Mouse (Mus musculus): ENCODE data around the gene Emd. TPM values are rescaled to one million over a fixed set of nuclear protein-coding genes. Genes with fewer than 3 reads are reported as not detected.
A peak's percentile ranks its signal among the peaks of the same experiment; 100 is the strongest.

Emd gene
- polyA plus RNA-seq, 1 experiment from 2014 or later: 29.3 TPM

DNA sequence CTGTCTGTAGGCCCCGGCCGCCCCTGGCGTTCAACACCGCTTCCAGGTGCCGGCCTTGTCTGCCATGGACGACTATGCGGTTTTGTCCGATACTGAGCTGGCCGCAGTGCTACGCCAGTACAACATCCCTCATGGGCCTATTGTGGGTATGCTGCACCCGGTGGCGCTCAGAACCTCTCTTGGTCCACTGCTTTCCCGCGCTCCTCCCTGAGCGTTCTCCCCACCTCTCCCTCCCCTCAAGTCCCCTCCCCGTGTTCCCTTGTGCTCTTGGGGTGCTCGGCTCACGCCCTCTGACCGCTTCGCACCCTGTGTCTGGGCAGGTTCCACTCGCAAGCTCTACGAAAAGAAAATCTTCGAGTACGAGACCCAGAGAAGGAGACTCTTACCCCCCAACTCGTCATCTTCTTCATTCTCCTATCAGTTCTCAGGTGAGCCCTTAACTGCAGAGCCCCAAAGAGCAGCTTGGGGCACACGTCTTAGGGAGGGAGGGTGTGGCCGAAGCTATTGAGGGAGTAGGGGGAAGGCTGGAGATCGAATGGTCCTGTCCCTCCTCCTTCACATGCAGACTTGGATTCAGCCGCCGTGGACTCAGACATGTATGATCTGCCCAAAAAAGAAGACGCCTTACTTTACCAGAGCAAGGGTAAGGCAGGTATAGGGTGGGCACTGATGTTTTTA, 540 bp downstream of the Emd start:
- ATAC-seq (replicated peaks; ENCODE audit: insufficient number of reproducible peaks, low FRiP score, low TSS enrichment, low read depth) (peak; percentile 66; the same call in 1 of the 2 replicates), DNase-seq (ENCODE audit: low spot score) (no peak)
- Histone ChIP-seq H3K36me3 (replicated peaks; ENCODE audit: control insufficient read depth, insufficient read depth, low read depth, low read length) (no peaks in the 10 kb centered on the region), H3K4me1 (ENCODE audit: control insufficient read depth, insufficient read depth, low read length) (no peaks in the 10 kb centered on the region), H3K27me3 (ENCODE audit: control insufficient read depth, insufficient read depth, low read length) (no peaks in the 10 kb centered on the region), H3K4me2 (ENCODE audit: low read depth, low read length) (peak overlapping the region; percentile 55), H3K9ac (replicated peaks; ENCODE audit: low read length) (peak overlapping the region; percentile 68), H3K4me3 (ENCODE audit: low read depth, low read length) (peak overlapping the region; percentile 60), H3K27ac (replicated peaks; ENCODE audit: low read depth, low read length) (peak overlapping the region; percentile 38; the same call in 1 of the 2 replicates), H3K9me3 (replicated peaks; ENCODE audit: control insufficient read depth, low read length) (no peaks in the 10 kb centered on the region)
- 20% methylated on average over 28 of the region's 31 CpGs for WGBS

DNA sequence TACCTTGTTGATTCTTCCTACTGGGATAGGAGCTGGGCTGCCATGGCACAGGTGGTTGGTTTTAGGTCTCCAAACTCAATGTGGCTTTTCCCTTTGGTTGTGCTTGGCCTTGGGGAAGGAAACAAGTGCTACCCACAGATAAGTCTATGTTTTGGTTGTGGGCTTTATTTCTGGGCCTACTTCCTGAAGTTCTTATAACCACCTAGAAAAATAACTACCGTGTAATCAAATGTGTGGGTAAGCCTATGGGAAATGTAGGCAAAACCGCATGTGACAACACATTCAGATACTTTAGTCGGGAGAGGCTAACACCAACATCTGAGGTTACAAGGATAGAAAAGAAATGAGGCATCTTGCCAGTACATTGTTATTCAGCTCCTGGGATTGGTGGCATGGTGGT, 3.3 kb downstream of the Emd start:
- Histone ChIP-seq H3K9ac (replicated peaks; ENCODE audit: low read length) (no peak overlapping the region), H3K4me2 (ENCODE audit: low read depth, low read length) (no peak overlapping the region), H3K4me3 (ENCODE audit: low read depth, low read length) (no peak overlapping the region), H3K4me1 (ENCODE audit: control insufficient read depth, insufficient read depth, low read length) (no peaks in the 10 kb centered on the region), H3K36me3 (replicated peaks; ENCODE audit: control insufficient read depth, insufficient read depth, low read depth, low read length) (no peaks in the 10 kb centered on the region), H3K9me3 (replicated peaks; ENCODE audit: control insufficient read depth, low read length) (no peaks in the 10 kb centered on the region), H3K27ac (replicated peaks; ENCODE audit: low read depth, low read length) (no peak overlapping the region), H3K27me3 (ENCODE audit: control insufficient read depth, insufficient read depth, low read length) (no peaks in the 10 kb centered on the region)
- no peak for DNase-seq (ENCODE audit: low spot score)
- 88% methylated on average over 3 of the region's 3 CpGs for WGBS
- ATAC-seq (replicated peaks; ENCODE audit: insufficient number of reproducible peaks, low FRiP score, low TSS enrichment, low read depth): no peak

DNA sequence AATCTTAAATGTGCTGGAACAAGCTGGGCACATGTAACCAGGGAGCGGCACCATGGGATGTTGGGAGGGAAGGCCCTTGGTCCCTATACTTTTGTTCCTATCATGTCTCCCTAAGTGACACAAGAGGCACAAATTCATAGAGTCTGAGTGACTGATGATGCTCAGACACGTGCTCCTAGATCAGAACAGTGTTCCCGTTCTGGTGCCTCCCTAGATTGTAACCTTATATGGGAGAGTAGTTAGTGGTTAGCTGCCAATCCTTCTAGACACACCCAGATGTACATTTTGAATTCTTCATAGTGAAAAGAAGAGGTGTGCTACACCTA, 15.2 kb downstream of the Emd start:
- H3K4me1 ChIP-seq (ENCODE audit: control insufficient read depth, insufficient read depth, low read length): no peaks in the 10 kb centered on the region
- no peak for DNase-seq (ENCODE audit: low spot score)
- H3K27me3 ChIP-seq (ENCODE audit: control insufficient read depth, insufficient read depth, low read length): no peaks in the 10 kb centered on the region

DNA sequence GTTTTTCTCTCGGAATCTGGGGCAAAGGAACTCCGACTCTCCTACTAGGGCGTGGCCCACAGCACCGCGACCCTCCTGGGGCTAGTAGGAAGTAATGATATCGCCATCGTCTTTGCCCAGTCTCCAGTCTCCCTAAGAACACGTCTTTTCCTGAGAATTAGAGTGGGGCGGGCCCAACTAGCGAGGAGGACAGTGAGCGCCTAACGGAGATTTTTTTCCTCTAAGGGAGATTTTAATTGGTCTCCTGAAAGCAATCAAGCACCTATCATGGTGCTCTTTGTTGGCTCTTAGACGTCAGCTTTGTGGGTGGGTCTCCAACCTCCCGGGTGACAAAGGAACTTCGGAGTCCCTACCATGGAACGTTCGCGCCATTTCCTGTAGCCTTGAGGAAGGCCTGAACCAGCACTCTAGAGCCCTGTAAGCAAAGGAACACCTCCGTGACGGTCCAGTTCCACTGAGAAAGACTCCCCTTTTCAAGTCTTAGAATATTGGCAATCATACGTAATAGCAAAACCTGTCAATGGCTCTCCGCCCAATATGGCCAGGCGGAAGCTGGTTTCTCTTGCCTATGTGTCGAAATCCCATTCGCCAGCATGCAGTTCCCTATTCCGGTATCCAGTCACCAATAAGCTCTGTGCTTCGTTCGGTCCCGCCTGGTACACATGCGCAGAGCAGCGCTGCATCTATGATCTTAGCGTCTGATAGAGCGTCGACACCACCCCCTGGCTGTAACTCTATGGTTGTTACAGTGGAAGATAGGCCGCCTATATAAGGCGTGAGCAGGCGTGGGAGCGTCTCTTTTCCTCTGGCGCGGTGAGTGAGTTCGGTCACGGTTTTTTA, 15.8 kb downstream of the Emd start, which contains the start of gene Rpl10:
Gene Rpl10 (plus strand): TSS at position 751 of the 840 bp plus-strand sequence.
- Histone ChIP-seq H3K4me3 (ENCODE audit: low read depth, low read length) (peak within 1 kb of the TSS; percentile 54), H3K4me2 (ENCODE audit: low read depth, low read length) (peak within 1 kb of the TSS; percentile 42), H3K36me3 (replicated peaks; ENCODE audit: control insufficient read depth, insufficient read depth, low read depth, low read length) (no peaks in the 10 kb centered on the region), H3K9ac (replicated peaks; ENCODE audit: low read length) (peak within 1 kb of the TSS; percentile 79), H3K9me3 (replicated peaks; ENCODE audit: control insufficient read depth, low read length) (no peaks in the 10 kb centered on the region), H3K27ac (replicated peaks; ENCODE audit: low read depth, low read length) (peak within 1 kb of the TSS; percentile 75), H3K27me3 (ENCODE audit: control insufficient read depth, insufficient read depth, low read length) (no peaks in the 10 kb centered on the region), H3K4me1 (ENCODE audit: control insufficient read depth, insufficient read depth, low read length) (no peaks in the 10 kb centered on the region)
- ATAC-seq (replicated peaks; ENCODE audit: insufficient number of reproducible peaks, low FRiP score, low TSS enrichment, low read depth) (peak; percentile 95), DNase-seq (ENCODE audit: low spot score) (peak; percentile 93)
- WGBS: 10% methylated on average over 42 of the region's 42 CpGs

More for the DNA sequence above, 15.2 kb downstream of the Emd start:
- WGBS: 27% methylated on average over 3 of the region's 3 CpGs
- Histone ChIP-seq H3K36me3 (replicated peaks; ENCODE audit: control insufficient read depth, insufficient read depth, low read depth, low read length) (no peaks in the 10 kb centered on the region), H3K4me2 (ENCODE audit: low read depth, low read length) (peak overlapping the region; percentile 42), H3K9me3 (replicated peaks; ENCODE audit: control insufficient read depth, low read length) (no peaks in the 10 kb centered on the region), H3K4me3 (ENCODE audit: low read depth, low read length) (peak overlapping the region; percentile 54), H3K9ac (replicated peaks; ENCODE audit: low read length) (peak overlapping the region; percentile 60), H3K27ac (replicated peaks; ENCODE audit: low read depth, low read length) (peak overlapping the region; percentile 75)
- peak; percentile 30; the same call in 1 of the 2 replicates for ATAC-seq (replicated peaks; ENCODE audit: insufficient number of reproducible peaks, low FRiP score, low TSS enrichment, low read depth)

DNA sequence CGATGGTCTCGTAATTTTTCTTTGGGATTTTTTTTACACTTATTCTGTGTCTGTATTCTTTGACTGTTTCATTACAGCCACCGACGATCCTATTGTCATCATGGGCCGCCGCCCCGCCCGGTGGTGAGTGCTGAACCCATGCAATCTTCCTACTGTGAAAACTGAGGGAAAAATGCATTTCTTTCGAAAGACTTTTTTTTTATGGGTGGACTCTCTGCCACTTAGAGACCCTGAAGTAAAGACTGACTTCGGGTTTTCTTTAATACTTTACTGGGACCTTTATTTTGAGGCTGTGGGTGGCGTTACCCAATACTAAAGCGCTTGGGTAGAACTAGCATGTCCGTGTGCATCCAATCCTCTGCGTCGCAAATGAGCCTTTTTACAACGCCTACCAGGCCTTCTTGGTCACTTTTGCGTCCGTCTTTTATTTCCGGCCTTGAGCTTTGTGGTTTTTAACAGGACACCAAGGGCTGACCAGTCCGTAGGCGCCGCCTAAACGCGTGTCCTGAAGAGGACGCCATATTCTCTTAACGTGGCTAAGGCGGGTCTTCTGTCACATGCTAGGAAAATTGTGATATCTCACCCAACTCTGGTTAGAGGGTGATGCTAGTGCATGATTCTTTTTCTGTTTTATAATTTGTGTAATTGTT, 16.5 kb downstream of the Emd start:
- H3K36me3 ChIP-seq (replicated peaks; ENCODE audit: control insufficient read depth, insufficient read depth, low read depth, low read length): no peaks in the 10 kb centered on the region
- peak overlapping the region; percentile 54 for H3K4me3 ChIP-seq (ENCODE audit: low read depth, low read length)
- peak overlapping the region; percentile 79 for H3K9ac ChIP-seq (replicated peaks; ENCODE audit: low read length)
- H3K27ac ChIP-seq (replicated peaks; ENCODE audit: low read depth, low read length): peak overlapping the region; percentile 41; the same call in 1 of the 2 replicates
- H3K27me3 ChIP-seq (ENCODE audit: control insufficient read depth, insufficient read depth, low read length): no peaks in the 10 kb centered on the region
- H3K4me2 ChIP-seq (ENCODE audit: low read depth, low read length): peak overlapping the region; percentile 42
- WGBS: 13% methylated on average over 27 of the region's 27 CpGs
- no peaks in the 10 kb centered on the region for H3K9me3 ChIP-seq (replicated peaks; ENCODE audit: control insufficient read depth, low read length)
- no peak for ATAC-seq (replicated peaks; ENCODE audit: insufficient number of reproducible peaks, low FRiP score, low TSS enrichment, low read depth)
- no peaks in the 10 kb centered on the region for H3K4me1 ChIP-seq (ENCODE audit: control insufficient read depth, insufficient read depth, low read length)
- peak; percentile 41 for DNase-seq (ENCODE audit: low spot score)

DNA sequence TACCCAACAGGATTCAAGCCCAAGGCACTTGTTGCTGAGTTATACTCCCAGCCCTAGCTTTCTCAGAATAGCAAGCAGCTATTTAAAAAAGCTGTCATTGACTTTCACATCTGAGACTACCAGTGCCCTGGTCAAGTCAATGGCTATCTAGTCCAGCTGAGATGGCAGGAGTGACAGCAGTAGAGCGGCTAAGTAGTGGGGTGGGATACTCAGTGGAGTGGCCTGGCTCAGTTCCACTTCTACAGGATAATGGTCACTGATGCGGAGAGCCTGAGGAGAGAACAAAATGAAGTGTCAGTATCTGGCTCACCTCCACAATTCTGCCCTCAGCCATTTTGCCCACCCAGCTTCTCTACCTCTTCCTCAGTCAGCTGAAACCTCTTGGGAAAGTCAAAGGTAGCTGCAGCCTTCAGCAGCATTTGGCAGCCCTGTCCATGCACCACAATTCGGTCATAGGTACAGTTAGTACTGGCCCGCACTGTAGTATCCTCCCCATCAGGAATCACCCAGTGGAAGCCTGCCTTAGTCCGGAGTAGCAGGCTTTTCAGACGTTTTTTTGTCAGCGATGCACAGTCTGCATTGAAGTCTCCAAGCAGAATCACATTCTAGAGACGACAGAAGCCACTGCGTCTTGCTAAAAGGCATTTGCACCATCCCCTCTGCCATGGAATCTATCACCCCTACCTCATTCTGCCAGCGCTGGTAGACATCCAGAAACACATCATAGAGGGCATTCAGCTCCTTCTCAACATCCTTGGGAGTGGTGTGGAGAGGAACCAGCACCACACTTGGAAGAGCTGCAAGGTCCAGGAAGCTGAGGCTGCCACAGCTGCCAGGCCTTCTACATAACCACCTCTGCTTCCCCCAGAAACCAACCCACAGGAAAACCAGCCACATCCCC, 19.2 kb downstream of the Emd start:
- ATAC-seq (replicated peaks; ENCODE audit: insufficient number of reproducible peaks, low FRiP score, low TSS enrichment, low read depth) (no peak), DNase-seq (ENCODE audit: low spot score) (no peak)
- H3K36me3 ChIP-seq (replicated peaks; ENCODE audit: control insufficient read depth, insufficient read depth, low read depth, low read length): no peaks in the 10 kb centered on the region
- H3K9me3 ChIP-seq (replicated peaks; ENCODE audit: control insufficient read depth, low read length): no peaks in the 10 kb centered on the region
- no peak overlapping the region for H3K4me2 ChIP-seq (ENCODE audit: low read depth, low read length)
- no peak overlapping the region for H3K4me3 ChIP-seq (ENCODE audit: low read depth, low read length)
- WGBS: 32% methylated on average over 10 of the region's 10 CpGs
- H3K27me3 ChIP-seq (ENCODE audit: control insufficient read depth, insufficient read depth, low read length): no peaks in the 10 kb centered on the region
- H3K27ac ChIP-seq (replicated peaks; ENCODE audit: low read depth, low read length): no peak overlapping the region
- no peak overlapping the region for H3K9ac ChIP-seq (replicated peaks; ENCODE audit: low read length)
- no peaks in the 10 kb centered on the region for H3K4me1 ChIP-seq (ENCODE audit: control insufficient read depth, insufficient read depth, low read length)

DNA sequence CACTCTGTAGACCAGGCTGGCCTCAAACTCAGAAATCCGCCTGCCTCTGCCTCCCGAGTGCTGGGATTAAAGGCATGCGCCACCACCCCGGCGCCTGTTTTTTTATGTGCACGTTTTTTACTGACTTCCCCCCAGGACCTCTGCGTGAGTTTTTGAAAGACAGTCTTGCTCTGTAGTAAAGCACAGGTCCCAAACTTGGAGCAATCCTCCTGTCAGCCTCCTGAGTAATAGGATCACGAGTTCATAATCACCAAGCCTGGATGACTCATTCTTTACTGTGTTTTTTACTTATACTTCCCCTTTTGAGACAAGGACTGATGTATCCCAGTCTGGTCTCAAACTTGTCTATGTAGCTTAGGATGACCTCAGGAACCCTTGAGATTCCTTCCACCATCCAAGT, 23.4 kb downstream of the Emd start:
- no peaks in the 10 kb centered on the region for H3K4me1 ChIP-seq (ENCODE audit: control insufficient read depth, insufficient read depth, low read length)
- WGBS: 66% methylated on average over 6 of the region's 8 CpGs
- no peak for ATAC-seq (replicated peaks; ENCODE audit: insufficient number of reproducible peaks, low FRiP score, low TSS enrichment, low read depth)

More for the DNA sequence above, 23.4 kb downstream of the Emd start:
- Histone ChIP-seq H3K36me3 (replicated peaks; ENCODE audit: control insufficient read depth, insufficient read depth, low read depth, low read length) (no peaks in the 10 kb centered on the region), H3K27ac (replicated peaks; ENCODE audit: low read depth, low read length) (no peak overlapping the region), H3K27me3 (ENCODE audit: control insufficient read depth, insufficient read depth, low read length) (no peaks in the 10 kb centered on the region), H3K4me2 (ENCODE audit: low read depth, low read length) (no peak overlapping the region), H3K9ac (replicated peaks; ENCODE audit: low read length) (no peak overlapping the region), H3K4me3 (ENCODE audit: low read depth, low read length) (no peak overlapping the region), H3K9me3 (replicated peaks; ENCODE audit: control insufficient read depth, low read length) (no peaks in the 10 kb centered on the region)
- no peak for DNase-seq (ENCODE audit: low spot score)
